Mouse (Mus musculus) leukemia stem cell, adult 10-12 weeks (primary cell): Measurements from ENCODE around the gene Gm13199. TPM values are rescaled to one million over a fixed set of nuclear protein-coding genes. Genes with fewer than 3 reads are reported as not detected.

ENCODE experiments used
- polyA plus RNA-seq: library from polyadenylated mRNA; stranded (reverse); fragments of >175 nt; gene quantifications from 2 replicates; pipeline ENCODE4 v1.2.3, GENCODE M21; 2012; ENCODE audit warnings: low replicate concordance

The Gm13199 gene
- not detected in 2 replicates for polyA plus RNA-seq

DNA sequence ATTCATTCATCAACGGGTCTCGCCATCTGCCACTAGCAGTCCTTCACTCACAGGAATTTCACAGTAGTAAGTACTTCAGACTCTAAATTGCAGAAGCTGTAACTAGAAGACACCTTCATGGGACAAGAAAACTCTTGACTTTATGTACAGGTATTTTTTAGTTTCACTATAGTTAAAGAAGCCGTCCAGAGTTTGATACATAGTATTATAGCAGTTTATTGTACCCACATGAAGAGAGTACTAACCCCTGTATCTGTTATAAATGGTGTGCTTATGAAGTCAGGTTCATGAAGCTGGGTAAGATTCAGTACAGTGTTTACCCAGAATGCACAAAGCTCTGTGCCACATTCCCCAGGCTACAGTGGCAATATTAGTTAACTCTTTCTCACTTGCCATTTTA is at the start of gene Gm13199:
Gene Gm13199, minus strand, starts transcription at position 101 of the 400 bp plus-strand sequence.

DNA sequence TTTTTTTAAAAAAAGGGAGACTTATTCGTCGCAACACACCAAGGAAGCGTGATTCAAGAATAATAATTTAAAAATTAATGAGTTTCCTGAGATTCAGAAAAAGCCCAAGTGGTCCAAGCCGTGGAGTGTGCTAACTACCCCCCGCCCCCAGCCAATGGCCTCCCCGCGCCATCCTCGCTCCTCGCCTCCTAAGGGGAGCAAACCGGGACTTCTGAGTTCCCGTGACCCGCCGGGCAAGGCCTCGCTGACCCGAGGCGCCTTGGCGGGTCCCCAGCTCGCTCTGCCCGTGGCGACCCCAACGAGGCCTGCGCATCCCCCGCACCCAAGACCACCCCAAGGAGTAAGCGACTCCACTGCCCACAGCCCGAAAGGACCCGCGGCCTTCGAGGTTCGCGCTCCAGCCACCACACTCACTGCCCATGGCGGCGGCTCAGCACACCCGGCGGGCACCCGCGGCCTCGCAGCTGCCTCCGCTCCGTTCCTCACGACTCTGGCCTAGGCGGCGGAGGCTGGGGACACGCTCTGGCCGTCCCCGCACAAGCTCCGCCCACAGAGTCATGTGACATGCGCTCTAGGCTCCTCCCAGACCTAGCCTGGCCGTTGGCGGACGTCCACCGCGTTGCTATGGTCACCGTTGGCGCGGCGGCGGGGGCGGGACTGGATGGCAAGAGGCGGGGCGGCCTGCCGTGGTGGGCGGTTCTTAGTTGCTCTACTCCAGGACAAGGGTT is 32.3 kb upstream of the Gm13199 start, which contains the start of gene Sec61a2:
Gene Sec61a2, minus strand, starts transcription at position 590 of the 728 bp plus-strand sequence.

DNA sequence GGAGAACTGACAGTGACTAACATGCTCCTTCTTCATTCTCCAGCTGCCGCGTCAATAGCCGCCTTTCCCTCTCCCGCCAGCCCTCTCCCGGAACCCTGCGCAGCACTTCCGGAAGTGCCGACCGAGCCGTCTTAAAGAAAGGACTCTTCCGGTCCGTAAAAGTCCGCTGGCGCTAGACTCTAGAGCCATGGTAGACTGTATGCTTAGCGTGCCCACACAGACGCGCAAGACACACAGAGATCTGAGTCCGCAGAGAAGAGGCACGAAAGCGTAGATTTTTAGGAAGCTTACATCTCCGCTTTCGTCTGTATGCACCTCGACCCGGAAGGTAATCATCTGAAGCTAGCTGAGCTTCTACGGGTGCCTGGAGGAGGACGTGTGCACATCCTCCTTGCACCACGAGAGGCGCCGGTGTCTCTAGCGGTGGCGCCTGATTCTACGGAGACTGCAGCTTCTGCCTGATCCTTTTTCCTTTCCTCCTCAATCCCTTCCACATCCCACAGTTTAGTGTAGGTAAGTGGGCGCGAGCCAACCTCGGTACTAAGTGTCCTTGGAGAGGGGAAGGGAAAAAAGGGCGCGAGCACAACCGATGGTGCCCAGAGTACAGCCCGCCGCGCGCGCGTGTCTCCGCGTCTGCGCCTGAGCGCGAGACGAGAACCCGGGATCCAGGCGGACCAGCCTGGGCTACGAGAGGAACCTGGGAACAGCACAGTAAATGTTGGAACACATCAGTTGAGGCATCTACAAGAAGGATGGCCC is 17.7 kb downstream of the Gm13199 start, which contains the start of the genes Nudt5 and Cdc123:
Gene Nudt5, plus strand, starts transcription at position 147 of the 759 bp plus-strand sequence.
Gene Cdc123, minus strand, starts transcription at position 292 of the 759 bp plus-strand sequence.

Other genes starting within 250 kb of the Gm13199 start
- 13.9 and 26.5 TPM in 2 replicates for gene Camk1d, start 148.4 kb downstream of the Gm13199 start, polyA plus RNA-seq
- 2.0 and 25.4 TPM in 2 replicates for gene Nudt5, start 17.9 kb downstream of the Gm13199 start, polyA plus RNA-seq
- 38.1 and 47.4 TPM in 2 replicates for gene Cdc123, start 17.8 kb downstream of the Gm13199 start, polyA plus RNA-seq
- 0.30 and 2.0 TPM in 2 replicates for gene Sec61a2, start 32.5 kb upstream of the Gm13199 start, polyA plus RNA-seq
- gene Dhtkd1, start 79.9 kb upstream of the Gm13199 start, polyA plus RNA-seq = 0.06 TPM in 1 of 2 replicates, not detected in the other
- 0.92 and 2.4 TPM in 2 replicates for gene Upf2, start 88.5 kb upstream of the Gm13199 start, polyA plus RNA-seq